Mouse (Mus musculus) adrenal gland, postnatal 4 days (tissue): ENCODE data around the gene Patj. TPM values are rescaled to one million over a fixed set of nuclear protein-coding genes. Genes with fewer than 3 reads are reported as not detected.

Experiments
- DNase-seq, 2 experiments: peaks; one replicate each; pipeline ENCODE4 v3.0.0; 2021 to 2022; ENCODE audit warnings: low spot score in 2 of 2, mixed read lengths in 2 of 2
- total RNA-seq, 2 experiments: library from RNA; stranded (reverse); gene quantifications; 2 replicates each; pipeline ENCODE4 v1.2.3; 2021

The Patj gene
- total RNA-seq, 2 experiments from 2014 or later = 10.5 to 15.9 TPM

DNA sequence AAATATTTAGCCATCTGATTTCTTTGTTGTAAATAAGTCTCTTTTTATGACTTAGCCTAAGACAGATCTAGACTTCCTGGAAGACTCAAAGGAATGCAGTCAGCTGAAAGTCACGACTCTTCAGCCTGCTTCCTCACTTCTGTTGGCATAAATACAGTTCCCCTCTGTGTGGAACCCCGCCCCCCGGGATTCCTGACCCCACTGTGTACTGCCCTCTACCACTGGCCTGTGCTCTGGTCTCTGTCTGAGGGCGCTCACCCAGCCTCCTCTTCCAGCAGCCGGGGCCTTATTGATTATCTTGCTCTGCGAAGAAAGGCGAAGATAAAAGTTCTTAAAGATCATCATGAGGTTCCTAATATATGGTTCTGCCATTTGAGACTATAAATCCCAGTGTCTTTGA is 258.1 kb downstream of the Patj start:
- DNase-seq = no peak

DNA sequence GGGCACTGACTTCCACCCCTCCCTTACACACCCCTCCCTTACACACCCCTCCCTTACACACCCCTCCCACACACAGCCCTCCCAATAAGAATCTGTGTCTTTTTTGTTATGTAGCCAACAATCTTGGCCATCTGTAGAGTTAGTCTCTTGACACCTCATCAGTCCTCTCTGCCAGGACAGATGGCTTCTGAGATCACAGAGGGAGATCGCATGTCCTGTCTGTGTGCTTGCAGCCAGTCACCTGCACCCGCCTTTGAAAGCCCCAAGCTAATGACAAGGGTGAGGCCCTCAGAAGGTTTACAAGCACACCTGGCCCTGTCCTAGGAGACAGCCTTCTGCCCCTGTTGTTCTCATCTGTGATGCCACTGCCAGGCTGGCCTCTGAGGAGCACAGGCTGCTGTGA is 258.8 kb downstream of the Patj start:
- DNase-seq = no peak

DNA sequence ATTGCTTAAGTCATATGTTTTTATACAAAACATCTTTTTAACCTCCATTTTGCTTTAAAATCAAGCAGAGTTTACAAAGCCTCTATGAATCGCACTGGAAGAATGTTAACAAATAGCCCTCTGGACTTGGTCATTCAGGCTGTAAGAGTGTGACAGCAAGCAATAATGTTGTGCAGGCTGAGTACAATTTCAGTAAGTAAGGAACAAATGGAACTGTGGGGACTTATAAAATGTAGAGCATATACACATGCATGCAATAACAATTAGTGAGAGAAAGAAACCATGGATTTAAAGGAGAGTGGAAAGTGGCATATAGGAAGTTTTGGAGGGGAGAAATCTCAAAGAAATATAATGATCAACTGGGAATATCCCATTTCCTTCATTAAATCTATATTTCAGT is 261.2 kb downstream of the Patj start:
- no peak for DNase-seq

DNA sequence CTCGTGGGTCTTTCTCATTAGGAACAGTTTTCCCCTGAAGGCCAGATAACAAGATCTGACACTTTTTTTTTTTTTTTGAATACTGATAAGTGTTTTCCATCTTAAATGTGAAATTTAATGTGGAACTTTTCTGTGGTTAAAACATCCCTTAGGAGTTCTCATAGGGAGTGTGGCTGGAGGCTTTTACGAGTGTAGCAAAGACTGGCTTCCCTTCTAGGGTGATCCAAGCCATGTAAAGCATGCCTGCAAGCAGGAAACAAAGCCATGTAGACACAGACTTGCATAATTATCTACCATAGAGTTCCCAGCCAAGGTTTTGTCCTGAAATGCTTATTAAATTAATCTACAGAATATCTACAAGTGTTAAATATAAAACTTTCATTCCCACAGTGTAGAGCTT is 263.4 kb downstream of the Patj start:
- DNase-seq = no peak

DNA sequence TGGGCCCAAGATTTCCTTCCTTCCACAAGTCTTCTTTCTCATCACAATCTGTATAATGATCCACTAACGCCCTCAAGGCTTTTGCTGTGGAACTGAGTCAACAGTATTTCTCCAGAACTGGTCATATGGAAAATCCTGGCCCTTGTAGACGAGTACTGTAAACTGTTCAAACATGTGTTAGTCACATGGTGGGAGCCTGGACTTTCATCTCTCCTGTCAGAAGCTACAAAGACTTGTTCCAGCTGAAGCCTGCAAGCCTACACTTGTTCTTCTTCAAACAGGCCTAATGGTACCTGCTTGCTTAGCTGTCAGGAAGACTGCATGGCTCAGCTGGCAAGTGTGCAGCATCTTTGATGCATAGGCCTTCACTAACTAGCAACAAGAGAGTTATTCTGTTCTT is 264.9 kb downstream of the Patj start:
- DNase-seq = no peak

DNA sequence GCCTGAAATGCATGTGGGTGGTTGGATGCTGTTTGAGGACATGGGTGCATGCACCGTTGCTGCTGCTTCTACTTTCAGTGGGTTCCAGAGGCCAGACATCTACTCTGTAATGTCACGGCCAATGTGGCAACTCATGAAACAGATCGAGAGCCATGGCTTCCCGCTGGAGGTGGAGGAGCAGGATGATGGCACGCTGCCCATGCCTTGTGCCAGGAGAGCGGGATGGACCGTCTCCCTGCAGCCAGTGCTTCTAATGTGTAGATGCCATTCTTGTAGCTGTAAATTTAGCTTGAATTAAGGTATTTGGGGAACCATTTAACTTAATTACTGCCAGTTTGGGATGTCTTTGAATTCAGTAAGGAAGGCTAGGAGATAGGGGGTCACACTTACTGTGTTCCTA is 270.3 kb downstream of the Patj start:
- no peak for DNase-seq

DNA sequence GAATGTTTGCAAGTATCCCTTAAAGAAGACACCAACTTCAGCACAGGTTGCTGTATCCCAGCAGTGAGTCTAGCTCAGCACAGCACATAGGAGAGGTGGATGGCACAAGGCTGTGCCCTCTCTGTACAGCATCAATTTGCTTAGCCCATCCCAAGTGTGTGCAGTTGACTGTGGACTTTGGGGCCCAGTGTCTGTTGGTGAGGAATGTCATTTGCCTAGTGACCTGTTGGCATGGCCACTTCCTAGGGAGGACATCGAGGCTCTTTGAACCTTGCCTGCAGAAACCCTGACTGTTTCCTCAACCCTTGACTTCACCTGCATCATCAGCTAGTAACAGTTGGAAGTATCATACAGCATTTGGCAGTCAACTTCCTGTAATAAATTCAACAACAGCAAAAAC is 270.9 kb downstream of the Patj start:
- no peak for DNase-seq

DNA sequence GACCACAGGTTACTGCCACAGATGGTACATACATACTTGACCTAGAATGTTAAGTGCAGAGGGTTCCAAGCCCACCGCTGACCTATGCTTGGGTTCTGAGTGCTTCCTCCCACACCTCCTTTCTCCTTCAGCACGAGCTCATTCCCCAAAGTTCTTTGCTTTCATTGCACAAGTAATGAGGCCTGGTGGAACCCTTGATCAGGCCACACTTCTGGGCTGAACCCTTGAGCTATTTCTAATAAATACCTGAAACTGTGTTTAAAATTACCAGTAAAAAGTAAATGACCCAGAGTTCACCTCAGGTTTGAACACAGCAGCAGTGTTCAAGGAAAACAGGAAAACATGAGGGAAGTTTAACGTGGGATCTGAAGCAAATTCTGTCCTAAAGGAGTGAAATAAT is 271.4 kb downstream of the Patj start:
- DNase-seq = no peak

DNA sequence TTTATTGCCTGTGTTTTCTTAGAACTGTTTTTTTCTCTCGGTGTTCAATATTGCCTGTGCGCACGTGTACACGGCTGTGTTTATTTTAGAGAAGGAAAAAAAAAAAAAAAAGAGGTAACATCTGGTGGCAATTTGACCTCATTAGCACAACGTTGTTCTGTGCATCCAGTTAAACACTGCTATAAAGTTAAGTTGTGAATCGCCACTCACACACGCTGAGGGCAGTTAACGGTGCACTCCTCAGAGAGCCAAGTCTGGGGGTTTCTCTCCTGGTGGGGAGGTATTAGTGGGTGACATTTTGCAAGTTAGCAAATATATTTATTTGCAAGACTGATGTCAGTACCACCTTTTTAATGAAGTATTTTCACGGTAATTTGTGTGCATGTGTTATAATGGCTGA is 281.9 kb downstream of the Patj start:
- DNase-seq = no peak

DNA sequence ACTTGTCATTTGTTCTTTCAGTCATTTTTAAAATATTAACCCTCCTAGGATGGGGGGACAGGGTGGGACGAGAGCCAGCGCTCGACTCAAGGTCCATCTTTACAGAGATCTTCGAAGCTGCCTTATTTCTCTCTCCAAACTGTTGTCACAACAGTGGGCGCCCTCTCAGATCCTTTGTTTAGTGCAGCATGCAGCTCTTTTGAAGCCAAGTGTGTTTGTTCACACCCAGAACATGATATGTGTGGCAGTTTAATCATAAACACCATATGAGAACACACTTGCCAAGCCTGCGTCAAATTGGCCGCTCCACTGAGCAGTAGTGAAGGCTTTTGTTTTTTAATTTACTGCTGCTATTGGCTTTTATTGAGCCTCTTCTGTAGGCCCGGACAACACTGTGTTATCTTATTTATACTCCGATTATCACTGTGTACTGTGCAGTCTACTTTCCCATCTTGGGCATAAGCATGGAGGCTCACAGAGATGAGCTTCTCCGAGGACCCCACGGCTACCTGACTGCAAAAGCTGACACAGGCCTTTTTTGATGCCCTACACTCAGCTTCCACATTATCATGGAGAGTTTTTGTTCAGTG is 291.2 kb downstream of the Patj start:
- no peak for DNase-seq

DNA sequence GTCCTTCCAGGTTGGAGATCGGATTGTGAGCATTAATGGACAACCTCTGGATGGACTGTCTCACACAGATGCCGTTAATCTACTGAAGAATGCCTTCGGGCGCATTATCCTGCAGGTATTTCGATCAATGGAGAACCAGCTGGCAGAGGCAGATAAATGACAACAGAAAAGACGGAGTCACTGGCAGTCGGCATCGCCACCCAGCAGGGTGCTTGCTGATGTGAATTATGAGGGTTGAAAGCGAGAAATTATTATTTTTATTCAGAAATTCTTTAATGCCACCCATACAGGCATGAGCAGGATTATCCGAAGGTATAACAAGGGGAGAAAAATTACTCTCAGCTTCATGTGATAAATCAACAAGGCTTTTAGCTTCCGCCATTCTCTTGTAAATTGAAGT is 292.5 kb downstream of the Patj start:
- no peak for DNase-seq

DNA sequence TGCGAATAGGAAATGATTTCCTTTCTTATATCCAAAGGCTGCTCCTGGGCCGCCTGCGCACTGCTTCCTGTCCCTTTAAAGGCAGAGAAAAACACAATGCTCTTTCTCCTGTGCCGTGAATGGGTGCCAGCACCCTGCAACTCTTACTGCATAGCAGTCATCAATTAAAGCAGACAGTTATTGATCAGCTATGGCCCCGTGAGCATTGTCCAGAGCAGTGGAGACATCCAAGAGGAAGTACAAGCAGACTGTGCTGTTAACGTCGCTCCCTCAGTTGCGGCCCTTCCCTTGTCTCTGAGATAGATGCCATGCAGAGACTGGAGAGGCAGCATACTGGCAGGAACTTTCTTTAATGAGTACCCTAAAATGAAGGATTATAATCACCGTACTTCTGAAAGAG is 292.9 kb downstream of the Patj start:
- DNase-seq = no peak

DNA sequence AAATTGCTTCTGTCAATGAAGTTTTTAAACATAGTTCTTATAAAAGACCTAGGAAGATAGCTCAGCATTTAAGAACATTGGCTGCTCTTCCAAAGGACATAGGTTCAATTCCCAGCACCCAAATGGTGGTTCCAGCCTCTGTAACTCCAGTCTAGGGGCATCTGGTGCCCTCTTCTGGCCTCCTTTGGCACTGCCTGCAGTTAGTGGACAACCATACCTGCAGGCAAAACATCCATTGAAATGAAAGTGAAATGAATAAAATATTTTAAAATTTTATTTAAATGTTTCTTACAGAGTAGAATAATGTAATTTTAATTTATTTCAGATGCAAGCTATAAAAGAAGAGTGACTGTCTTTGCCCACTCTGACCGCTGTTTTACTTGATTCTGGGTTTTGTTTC is 294.4 kb downstream of the Patj start:
- DNase-seq = no peak

DNA sequence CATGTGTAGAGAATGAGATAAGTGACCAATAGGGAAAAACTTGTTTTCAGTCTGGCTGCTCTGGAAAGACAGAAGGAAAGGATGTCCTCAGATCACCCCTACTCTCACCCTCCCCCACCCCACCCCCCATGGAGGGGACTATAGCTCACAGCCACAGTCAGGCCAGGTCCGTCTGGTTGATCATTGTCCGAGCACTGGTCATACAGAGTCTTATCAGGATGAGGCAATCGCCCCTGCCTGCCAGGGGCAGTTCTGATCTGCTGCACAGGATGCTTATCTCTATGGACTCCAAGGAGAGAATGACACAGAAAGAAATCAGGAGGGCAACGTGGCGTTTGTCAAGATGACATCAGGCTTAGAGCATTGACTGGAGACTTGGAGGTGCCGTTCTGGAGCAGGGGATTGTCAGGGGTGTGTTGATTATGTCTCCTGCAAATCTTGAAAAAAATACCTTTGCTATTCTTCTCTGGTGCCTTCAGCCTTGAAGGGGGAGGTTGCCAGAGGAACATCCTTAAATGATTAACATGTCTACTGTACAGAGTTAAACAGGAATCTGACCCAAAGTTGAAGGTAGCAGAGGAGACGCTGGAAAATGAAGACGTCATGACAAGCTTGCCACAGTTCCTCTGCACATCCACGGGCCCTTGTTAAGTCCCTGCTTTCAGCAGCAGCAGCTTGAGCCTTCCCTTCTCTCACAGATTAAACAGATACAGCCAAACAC is 298.0 kb downstream of the Patj start:
- no peak for DNase-seq

DNA sequence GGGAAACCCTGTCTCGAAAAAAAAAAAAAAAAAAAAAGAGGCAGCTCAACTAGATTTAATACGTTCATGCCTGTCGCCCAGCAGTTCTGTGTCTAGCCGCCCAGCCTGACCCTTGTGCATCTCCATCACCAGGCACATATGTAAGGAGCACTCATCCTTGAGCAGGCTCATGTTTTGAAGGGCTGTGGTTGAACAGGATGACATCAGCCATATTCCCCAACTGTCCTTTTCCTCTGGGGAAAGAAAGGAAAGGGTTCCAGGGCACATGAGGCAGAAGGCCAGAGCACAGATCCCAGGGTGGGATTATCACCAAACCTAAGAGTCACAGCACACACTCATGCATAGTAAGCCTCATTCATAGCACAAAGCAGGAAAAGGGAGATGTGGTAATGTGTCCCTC is 302.3 kb downstream of the Patj start:
- no peak for DNase-seq

DNA sequence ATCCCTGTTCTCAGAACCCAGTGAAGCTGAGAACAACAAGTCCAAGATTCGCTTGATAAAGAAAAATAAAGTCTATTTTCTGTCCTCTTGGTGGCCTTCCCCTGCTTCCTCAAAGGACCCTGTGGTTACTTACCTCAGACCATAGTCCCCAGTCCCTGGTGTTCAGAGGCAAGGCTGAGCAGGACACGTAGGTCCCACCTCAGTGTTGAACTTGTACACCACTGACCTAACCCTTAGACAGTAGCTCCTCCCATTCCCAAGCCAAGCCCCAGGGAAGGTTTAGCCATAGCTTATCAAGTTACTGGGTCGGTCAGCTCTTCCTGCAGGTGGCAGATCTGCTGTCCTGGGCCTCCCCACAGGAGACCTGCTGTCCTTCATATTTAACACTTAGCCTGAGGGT is 303.3 kb downstream of the Patj start:
- no peak for DNase-seq

DNA sequence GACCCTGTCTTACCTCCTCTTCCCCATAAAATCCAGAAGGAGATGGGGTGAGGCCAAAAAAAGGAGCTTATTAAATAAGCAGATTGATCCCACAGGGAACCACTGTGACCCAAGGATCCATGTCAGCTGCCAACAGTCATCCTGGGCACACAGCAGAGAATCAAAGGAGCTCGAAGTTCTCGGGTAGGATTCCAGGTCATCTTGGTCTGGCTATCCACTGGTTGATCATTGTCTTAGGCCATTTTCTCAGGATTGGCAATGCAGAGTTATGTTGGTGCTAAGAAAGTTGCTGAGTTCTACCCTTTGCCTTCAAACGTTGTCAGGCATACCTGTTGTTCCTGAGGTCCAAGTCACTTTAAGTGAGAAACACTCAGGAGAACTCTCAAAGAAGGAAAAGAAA is 304.6 kb downstream of the Patj start:
- no peak for DNase-seq

DNA sequence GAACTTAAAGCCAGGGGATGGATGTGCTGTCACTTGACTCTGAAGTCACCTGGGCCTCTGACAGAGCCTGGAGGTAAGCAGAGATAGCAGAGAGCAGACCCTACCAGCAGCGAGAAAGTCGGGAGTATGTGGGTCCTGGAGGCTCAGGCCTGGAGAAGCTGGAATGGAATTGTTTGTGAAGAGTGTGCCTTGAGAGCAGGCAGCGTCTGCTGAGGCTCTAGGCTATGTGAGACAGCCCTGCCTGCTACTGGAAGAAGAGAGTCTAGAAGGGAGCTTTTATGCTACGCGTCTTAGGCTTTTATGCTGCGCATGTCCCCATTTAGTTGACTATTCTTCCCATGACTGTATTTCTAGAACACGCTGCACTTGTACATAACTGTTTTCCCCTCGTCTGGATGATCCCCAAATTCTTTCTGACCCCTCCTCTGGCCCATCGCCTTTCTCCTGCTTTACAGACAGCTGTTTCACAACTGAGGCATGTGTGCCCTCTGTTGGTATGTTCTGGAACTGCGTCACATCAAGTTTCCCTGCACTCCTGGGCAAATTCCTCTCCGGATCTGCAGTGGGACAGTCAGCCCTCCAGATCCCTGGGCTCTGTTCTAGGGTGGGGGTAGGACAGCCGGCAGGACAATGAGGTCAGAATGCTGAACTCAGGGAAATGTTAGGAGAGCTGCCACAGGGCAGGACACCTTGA is 306.8 kb downstream of the Patj start:
- DNase-seq = peak; percentile 18 to 50

DNA sequence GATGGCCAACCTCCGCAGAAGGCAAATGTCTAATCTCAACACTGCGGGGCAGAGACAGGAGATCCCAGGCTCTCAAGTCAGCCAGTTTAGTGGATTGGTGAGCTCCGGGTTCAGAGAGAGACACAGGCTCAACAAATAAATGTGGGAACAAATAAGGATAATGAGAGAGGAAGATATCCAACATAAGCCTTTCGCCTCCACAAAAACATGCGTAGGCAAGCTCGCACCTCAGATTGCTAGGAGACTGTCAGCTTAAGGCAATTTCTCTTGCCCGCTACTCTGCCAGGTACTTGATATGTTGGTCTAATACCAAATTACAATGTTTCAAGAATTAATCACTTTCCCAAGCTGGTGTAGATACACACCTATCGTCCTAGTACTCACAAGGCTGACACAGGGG is 315.3 kb downstream of the Patj start:
- DNase-seq = no peak

DNA sequence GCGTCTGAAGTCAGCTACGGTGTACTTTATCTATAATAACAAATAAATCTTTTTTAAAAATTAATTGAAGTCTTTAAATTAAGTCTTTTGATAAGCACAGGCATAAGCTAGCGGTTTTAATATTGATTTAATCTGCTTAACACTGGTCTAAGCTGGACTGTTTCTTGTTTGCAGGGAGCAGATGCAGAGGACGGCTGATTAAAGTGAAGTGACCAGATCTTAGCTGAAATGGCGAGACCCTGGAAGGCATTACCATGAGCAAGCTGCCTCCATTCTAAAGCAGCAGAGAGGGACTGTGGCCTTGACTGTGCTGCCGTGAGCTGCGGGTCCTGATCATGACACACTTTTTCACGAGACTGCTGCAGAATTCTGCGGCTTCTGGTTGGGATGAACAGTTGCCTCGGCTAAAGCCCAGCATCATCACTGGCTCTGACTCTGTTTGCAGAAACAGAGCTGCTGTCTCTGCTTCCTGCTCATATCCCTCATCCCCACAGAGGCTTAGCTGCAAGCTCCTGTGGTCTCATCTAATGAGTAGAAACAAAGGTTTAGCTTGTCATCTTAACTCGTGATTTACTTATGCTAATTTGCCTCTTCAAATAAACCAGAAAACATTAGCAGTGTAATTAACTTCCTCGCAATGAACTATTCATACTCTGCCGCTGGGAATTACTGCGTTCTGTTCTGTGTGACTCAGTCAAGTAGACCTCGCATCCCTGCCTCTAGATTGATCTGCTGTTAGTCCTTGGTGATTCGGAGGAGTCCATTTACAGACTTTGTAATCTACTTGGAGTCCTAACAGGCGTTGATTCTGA is 322.4 kb downstream of the Patj start:
- DNase-seq = no peak

DNA sequence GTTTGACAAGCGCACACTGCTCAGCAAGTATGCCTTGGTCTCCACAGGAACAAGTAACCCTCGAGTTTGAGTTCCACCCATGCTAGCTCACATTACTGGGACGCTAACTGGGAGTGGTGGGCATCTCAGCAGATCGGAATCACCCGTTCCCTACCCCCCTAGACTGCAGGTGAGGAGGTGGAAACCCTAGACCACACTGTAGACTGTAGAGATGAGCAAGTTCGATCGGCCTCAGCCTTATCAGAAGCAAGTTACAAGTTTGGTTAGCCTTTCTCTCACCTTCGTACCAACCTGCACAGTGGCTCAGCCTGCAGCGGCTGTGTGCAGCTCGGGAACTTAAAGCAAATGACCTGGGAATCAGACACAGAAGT is 322.9 kb downstream of the Patj start:
- no peak for DNase-seq

DNA sequence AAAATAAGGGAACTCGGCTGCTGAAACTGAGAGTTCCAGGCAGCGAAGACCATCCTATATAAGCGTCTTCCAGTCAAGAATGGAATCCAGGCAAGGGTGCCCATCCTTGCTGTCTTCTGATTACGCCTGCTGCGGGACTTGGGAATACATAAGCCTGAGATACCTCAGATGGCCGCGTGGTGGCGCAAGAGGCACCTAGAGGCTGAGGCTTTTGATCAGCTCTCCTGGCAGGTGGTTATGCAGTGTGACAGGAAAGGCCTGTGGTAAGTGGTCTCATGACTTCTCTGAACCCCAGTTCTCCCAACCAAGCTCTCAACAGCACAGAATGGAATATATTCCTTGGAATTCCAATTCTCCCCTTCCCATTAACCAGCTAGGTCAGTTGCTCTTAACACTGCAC is 326.9 kb downstream of the Patj start:
- DNase-seq = peak; percentile 21 to 24
